Mouse (Mus musculus) myocyte (in vitro differentiated cells): ENCODE data around the gene Pop4.

ENCODE experiments used
- CEBPB ChIP-seq: IDR thresholded peaks from 2 replicates; pipeline ENCODE4 v1.6.1; 2011; ENCODE audit warnings: mild to moderate bottlenecking, moderate library complexity; ENCODE audit not compliant: poor library complexity, insufficient read depth, severe bottlenecking
- E2F4 ChIP-seq: IDR thresholded peaks from one replicate; pipeline ENCODE4 v1.6.1; 2011; ENCODE audit warnings: mild to moderate bottlenecking, control low read depth, moderate library complexity; ENCODE audit not compliant: insufficient read depth
- MYOD1 ChIP-seq, 3 experiments: IDR thresholded peaks; one replicate each; pipeline ENCODE4 v1.6.1; 2011; ENCODE audit warnings: control low read depth in 2 of 3, low read depth in 2 of 3, mild to moderate bottlenecking in 2 of 3, moderate library complexity in 1 of 3; ENCODE audit not compliant: insufficient read length in 2 of 3, control insufficient read depth in 1 of 3
- MYOG ChIP-seq, 3 experiments: IDR thresholded peaks; one replicate each; pipeline ENCODE4 v1.6.1; 2011; ENCODE audit warnings: control low read depth in 2 of 3, low read depth in 2 of 3, mild to moderate bottlenecking in 2 of 3; ENCODE audit not compliant: insufficient read length in 2 of 3, control insufficient read depth in 1 of 3, insufficient read depth in 1 of 3
- POLR2A ChIP-seq: IDR thresholded peaks from one replicate; pipeline ENCODE4 v1.6.1; 2011; ENCODE audit warnings: low read depth, mild to moderate bottlenecking, control low read depth, moderate library complexity; ENCODE audit not compliant: insufficient read length
- POLR2AphosphoS2 ChIP-seq: IDR thresholded peaks from one replicate; pipeline ENCODE4 v1.6.1; 2011; ENCODE audit warnings: low read depth, control low read depth; ENCODE audit not compliant: insufficient read length
- REST ChIP-seq: IDR thresholded peaks from one replicate; pipeline ENCODE4 v1.6.1; 2011; ENCODE audit warnings: mild to moderate bottlenecking, control low read depth, moderate library complexity; ENCODE audit not compliant: insufficient read depth, insufficient read length
- SRF ChIP-seq: IDR thresholded peaks from one replicate; pipeline ENCODE4 v1.6.1; 2011; ENCODE audit warnings: low read depth; ENCODE audit not compliant: control insufficient read depth, insufficient read length
- TCF12 ChIP-seq: IDR thresholded peaks from one replicate; pipeline ENCODE4 v1.6.1; 2011; ENCODE audit warnings: mild to moderate bottlenecking, control low read depth; ENCODE audit not compliant: poor library complexity, insufficient read depth, severe bottlenecking
- USF1 ChIP-seq: IDR thresholded peaks from one replicate; pipeline ENCODE4 v1.6.1; 2011; ENCODE audit warnings: low read depth, mild to moderate bottlenecking, control low read depth, moderate library complexity

- no peak for TF ChIP-seq POLR2A
- TF ChIP-seq USF1 = no peak
- no peak for TF ChIP-seq E2F4
- no peak for TF ChIP-seq MYOG (IDR thresholded peaks at IDR 0.05; ENCODE audit: control insufficient read depth in 1 of 3, insufficient read depth in 1 of 3, insufficient read length in 2 of 3, low read depth in 2 of 3)
- TF ChIP-seq TCF12 = no peak
- TF ChIP-seq MYOD1 (IDR thresholded peaks at IDR 0.05; ENCODE audit: control insufficient read depth in 1 of 3, insufficient read length in 2 of 3, low read depth in 2 of 3) = no peak
- no peak for TF ChIP-seq POLR2AphosphoS2
- no peak for TF ChIP-seq REST
- no peak for TF ChIP-seq CEBPB
- no peak for TF ChIP-seq SRF
Measured at GRCm38 (mm10) chr7:38253441-38253840, 17.8 kb downstream of the Pop4 start.
